Mouse (Mus musculus) erythroblast, embryonic 14.5 days (primary cell): ENCODE data around the gene Kat2b.

ENCODE experiments used
- GATA1 ChIP-seq: IDR thresholded peaks from 2 replicates; pipeline ENCODE4 v1.6.1; 2012; ENCODE audit warnings: low read length, inconsistent platforms, mixed read lengths
- TAL1 ChIP-seq: IDR thresholded peaks from 3 replicates; pipeline ENCODE4 v1.6.1; 2012; ENCODE audit warnings: low read length, inconsistent platforms, mixed read lengths

DNA sequence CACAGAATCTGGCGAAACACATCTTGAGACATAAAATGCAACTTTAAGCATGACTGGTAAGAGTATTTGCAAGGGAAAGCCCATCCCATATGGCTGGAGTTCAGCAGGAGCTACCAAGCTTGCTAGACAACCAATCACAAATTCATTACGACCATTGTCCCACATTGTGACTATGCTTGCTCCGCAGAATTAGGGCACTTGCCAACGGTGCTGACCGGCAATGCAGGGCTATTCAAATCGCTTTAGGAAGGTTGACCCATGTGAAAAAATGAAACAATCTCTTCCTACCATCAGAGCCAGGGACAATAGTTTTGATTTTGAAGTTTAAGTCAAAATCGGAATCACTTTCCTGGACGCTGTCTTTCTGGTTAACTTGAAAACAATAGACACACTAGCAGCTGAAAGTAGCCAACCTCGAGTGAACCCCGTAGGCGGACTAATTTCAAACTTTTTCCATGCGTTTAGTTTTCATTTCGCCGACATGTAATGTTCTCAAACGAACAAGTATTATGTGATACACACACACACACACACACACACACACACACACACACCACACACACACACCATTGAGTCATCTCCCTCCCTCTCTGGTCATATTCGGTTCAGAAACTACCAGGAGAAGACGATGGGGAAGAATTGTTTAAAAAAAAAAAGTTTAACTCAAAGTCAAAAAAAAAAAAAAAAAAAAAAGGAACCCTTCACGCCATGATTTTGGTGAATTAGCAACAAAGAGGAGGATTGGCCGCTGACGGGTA, at the start of gene Kat2b:
- TF ChIP-seq GATA1, result no peak
- TF ChIP-seq TAL1, result no peak
